Mouse (Mus musculus): ENCODE data around the gene Pfdn5. TPM values are rescaled to one million over a fixed set of nuclear protein-coding genes. Genes with fewer than 3 reads are reported as not detected.
"Not testable (repeated sequence)": the region's sequence is repeated elsewhere in the genome, so short reads cannot be mapped to it uniquely, and the experiment has no call there.

Pfdn5 gene
- total RNA-seq, 2 experiments from 2014 or later, result 278 to 289 TPM

- DNase-seq, result no peak
Observed at GRCm38 (mm10) chr15:102335254-102335653, 9.3 kb downstream of the Pfdn5 start.

DNA sequence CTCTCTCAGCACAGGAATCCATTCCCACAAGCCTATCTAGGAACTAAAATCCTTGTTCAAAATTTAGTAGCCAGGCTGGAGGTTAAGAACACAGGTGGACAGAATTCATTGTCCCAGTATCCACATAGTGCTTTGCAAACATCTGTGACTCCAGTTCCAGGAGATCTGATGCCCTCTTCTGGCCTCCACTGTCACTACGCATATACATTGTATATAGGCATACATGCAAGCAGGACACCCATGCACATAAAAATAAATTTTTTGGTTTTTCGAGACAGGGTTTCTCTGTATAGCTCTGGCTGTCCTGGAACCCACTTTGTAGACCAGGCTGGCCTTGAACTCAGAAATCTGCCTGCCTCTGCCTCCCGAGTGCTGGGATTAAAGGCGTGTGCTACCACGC lies 10.0 kb downstream of the Pfdn5 start:
- DNase-seq, result not testable (repeated sequence)

DNA sequence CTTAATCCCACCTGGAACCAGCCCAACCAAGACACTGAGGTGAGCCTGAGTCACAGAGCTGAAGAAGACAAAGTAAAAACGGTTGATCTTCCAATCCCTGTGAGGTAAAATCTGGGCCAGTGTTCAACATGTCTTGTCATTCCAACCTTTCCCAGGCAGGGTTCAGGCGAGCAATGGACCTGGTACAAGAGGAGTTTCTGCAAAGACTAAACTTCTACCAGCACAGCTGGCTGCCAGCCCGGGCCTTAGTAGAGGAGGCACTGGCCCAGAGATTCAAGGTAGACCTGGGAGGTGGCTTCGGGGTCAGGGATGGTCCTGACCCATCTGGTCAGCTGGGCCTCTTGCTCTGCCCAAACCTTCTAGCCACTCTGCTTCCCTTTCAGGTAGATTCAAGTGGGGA lies 11.0 kb downstream of the Pfdn5 start:
- DNase-seq, result no peak

DNA sequence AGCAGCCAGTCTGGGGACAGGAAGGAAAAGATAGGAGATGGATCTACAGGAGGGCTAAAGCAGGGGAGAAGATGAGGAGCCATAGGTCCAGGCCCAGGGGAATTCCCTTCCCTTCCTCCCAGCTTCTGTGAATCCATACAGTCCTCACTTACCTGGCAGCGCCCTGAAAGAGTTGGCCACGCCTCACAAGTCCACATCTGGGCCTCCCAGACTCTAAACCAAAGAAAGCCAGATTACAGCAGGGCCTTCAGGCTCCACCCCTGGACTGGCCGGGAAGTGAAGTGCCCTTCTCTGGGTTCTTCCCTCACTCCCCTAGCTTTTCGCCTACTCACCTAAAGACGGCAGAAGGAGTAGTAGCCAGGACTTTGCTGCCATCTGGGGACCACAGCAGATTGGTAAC lies 13.7 kb downstream of the Pfdn5 start:
- DNase-seq, result no peak

DNA sequence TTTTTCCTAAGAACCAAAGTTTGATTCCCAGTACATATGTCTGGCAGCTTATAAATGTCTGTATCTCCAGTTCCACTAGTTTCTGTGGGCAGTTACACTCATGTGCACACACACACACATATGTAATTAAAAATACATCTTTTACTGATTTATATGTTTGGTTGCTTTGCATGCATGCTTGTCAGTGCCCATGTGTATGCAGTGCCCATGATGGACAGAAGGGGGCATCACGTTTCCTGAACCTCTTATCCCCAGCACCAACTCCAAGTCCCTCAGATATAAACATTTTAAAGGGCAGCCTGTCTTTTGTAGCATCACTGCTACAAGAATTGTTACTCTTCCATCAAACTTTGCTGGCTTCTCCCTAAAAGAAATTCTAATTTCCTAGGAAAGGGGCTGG lies 15.7 kb downstream of the Pfdn5 start:
- peak; percentile 36 for DNase-seq

DNA sequence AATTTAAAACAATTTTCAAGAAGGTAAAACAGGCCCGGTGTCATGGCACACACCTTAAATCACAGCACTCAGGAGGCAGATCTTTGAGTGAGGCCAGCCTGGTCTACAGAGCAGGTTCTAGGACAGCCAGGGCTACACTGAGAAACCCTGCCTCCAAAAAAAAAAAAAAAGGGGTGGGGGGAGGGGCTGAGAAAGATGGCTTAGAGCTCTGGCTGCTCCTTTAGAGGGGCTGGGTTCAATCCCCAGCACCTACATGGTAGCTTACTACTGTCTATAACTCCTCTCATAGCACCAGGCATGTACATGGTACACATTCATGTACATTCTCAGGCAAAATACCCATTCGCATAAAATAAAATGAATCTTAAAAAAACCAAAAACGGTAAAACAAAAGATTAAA lies 18.6 kb downstream of the Pfdn5 start:
- no peak for DNase-seq

DNA sequence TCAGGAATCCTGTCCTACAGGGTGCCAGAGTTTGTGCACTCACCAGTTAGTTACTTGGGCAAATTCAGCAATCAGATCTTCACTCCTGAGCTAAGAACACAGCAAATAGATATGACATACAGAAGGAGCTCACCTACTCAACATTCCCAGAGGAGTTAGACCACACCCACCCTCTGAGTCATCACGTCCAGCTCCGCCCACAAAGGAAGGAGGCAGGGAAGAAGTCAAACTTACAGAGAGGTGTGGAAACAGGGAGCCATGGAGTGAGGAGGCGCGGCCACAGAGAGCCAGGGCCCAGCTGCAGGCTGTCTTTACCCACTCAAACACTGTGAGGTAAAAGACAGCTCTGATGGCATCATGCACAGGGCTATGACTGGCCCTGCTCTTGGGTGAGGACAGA lies 20.5 kb downstream of the Pfdn5 start:
- no peak for DNase-seq

DNA sequence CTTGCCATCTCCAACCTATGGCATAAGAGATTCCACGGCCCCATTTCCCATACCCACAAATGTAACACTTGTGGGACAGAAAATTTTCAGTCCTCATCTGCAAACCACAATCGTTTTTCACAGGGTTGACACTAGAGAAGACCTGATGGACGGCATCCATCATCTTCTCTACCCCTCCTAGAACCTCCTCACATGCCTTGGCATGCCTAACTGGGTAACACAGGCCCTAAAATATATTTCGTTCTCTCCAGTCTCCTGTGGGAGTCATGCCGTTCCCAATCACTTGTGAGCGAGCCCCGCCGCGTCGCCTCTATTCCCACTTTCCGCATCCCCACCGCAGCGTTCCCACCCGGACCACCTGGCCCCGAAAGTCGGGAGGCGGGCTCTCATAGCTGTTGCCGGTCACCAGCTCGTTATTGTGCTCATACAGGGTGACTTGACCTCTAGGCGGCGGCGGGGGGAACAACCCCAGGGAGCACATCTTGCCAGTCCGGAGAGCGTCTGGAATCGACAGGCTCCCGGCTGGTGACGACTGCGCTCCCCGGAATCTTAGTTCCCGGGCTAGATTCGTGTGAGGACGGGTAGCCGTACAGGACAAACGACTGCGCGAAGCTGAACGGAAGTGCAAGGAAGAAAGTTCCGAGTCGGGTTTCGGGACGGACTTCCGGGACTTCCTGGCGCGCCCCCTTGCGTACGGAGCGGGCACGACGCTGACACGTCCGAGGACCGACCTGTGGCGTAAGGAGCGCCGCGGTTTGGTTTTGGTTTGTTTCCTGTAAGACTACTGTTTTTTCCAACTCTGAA lies 24.4 kb downstream of the Pfdn5 start, which contains the start of gene Aaas:
TSS of gene Aaas (minus strand) at position 634 of the 804 bp plus-strand sequence.
- peak; percentile 96 for DNase-seq

DNA sequence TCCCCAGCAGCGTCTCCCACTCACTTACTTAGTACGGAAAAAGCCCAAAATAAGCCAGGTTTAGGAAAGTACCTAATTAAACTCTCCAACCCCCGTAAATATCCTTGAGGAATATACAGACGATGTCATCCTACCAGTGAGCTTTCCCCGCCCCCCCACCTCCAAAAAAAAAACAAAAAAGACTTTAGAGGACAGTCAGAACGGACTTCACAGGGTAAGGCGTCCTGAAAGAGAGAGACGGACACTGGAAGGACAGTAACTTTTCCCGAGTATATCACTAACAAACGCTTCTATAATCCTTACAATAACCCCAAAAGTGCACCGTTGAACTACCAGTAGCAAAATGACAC lies 25.0 kb downstream of the Pfdn5 start:
- no peak for DNase-seq

GRCm38 (mm10) chr15:102352177-102352576 lies 26.3 kb downstream of the Pfdn5 start:
- no peak for DNase-seq

GRCm38 (mm10) chr15:102353986-102354385 lies 28.1 kb downstream of the Pfdn5 start:
- DNase-seq, result no peak

DNA sequence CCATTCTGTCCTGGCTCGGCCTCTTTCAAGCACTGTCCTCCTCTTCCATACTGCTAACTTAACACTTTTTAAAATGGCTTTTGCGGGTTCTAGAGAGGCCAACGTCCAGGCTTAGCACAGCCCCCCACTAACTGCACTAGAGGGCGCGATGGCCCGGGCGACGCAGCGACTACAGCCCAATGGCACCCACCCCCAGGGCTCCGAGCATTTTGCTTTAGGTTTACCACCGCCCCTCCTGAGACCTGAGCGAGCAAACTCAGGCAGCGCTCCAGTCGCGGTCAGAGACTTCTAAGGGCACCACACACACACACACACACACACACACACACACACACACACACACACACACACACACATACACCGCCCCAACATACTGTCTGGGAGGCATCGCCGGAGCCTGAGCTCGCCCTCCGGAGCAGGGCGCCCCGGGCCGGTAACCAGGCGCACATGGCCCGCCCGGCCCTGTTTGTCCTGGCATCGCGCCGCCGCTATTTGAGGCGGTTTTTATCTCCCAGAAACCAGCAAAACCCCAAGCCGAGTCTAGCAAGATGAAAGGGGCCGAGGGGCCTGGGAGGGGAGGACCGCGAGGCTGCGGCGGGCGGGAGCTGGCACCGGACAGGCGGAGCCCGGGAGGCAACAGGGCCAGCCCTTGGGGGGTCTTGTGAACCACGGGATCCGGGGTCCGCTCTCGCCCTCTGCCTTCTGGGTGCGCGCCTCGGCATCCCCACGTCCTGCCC lies 29.4 kb downstream of the Pfdn5 start:
- DNase-seq, result peak; percentile 63

DNA sequence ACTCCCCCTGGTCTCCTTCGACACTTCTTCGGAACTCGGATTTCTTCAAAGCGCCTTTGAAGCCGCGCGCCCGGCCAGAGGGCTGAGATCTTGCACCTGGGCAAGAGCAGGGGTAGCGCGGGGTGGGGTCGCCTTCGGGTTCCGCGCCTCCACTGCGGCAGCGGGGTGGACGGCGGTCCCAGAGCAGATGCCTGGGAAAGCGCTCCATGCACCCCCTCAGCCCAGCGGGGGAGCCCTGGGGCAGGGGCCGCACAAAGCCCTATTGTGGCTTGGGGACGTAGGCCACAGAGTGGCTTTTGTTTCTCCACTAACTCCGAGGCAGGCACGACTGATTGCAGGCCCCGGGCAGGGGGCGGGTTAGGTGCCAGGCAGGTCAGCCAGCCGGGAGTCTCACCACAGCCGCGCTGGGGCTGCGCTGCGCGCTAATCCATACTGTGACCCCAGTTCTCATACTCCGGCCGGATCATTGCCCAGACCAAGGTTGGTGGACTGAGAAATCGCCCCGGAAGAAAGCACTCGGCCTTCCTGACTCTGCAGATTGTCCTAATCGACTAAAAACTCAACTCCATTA lies 30.0 kb downstream of the Pfdn5 start:
- peak; percentile 34 for DNase-seq

- DNase-seq, result no peak
Observed at GRCm38 (mm10) chr15:102356501-102357325, 30.8 kb downstream of the Pfdn5 start.

GRCm38 (mm10) chr15:102358126-102358525 lies 32.2 kb downstream of the Pfdn5 start:
- DNase-seq, result no peak

DNA sequence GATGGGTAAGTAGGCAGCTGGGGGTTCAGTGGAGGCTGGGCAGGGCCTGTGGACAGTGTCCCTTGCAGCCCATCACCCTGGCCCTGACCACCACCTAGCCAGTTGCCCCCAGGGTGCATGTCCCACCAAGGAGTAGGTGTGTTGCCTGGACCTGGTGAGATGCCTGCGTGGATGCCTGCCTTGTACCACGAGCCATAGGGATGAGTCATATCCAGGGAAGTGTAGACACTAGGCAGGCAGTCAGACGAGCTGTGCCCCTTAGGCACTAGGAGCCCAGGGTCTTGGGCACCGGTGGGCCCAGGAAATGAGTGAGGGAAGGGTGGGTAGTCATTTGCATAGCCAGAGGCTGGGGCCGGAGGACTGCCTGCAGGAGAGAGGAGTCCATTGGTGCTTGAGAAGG lies 32.9 kb downstream of the Pfdn5 start:
- no peak for DNase-seq

- no peak for DNase-seq
Observed at GRCm38 (mm10) chr15:102362648-102363047, 36.7 kb downstream of the Pfdn5 start.

- DNase-seq, result no peak
Observed at GRCm38 (mm10) chr15:102364678-102365077, 38.8 kb downstream of the Pfdn5 start.

- no peak for DNase-seq
Observed at GRCm38 (mm10) chr15:102366238-102366637, 40.3 kb downstream of the Pfdn5 start.

DNA sequence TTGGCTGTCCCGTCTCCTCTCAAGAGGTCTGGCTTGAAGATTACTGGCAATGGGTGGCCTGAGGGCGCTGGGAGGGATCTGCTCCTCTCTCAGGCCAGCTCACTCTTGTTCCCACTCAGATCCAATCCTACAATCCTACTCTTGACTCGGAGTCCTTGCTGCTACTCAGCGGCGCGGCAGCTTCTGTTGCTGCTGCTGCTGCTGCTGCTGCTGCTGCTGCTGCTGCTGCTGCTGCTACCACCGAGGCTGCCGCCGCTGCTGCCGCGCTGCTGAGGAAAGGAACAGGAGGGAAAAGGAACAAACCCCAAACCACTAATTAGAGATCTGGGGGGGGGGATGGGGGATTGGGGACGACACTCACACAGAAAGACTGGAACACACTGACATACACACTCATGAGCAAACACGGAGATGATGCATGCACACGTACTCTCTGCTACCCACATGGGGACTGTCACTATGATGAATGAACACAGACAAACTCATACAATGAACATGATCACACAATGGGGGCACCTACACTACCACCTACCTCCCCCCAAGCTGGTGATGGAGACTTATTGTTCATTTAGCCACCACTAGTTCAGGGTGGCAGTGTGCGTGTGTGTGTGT lies 40.9 kb downstream of the Pfdn5 start, which contains the start of gene Sp7:
TSS of gene Sp7 (minus strand) at position 450 of the 612 bp plus-strand sequence.
- no peak for DNase-seq

GRCm38 (mm10) chr15:102369972-102370371 lies 44.1 kb downstream of the Pfdn5 start:
- DNase-seq, result no peak

- no peak for DNase-seq
Observed at GRCm38 (mm10) chr15:102370727-102371126, 44.8 kb downstream of the Pfdn5 start.

Data from gastrocnemius, postnatal 10 days (tissue).